Mouse (Mus musculus): Measurements from ENCODE around the gene Il11.

Il11 gene

GRCm38 (mm10) chr7:4742482-4742819 is 40.2 kb downstream of the Il11 start:
- DNase-seq, result no peak

- DNase-seq, result no peak
Measured at GRCm38 (mm10) chr7:4741672-4742481, 40.8 kb downstream of the Il11 start.

- peak; percentile 76 for DNase-seq
Measured at GRCm38 (mm10) chr7:4741151-4741550, 41.5 kb downstream of the Il11 start.

GRCm38 (mm10) chr7:4740309-4740727 is 42.3 kb downstream of the Il11 start:
- DNase-seq, result no peak

- DNase-seq, result peak; percentile 100
Measured at GRCm38 (mm10) chr7:4739544-4740275, 42.9 kb downstream of the Il11 start, which contains the start of gene Kmt5c. Kmt5c (plus strand) TSS chr7:4740115.

GRCm38 (mm10) chr7:4739041-4739543 is 43.6 kb downstream of the Il11 start:
- DNase-seq, result no peak

- DNase-seq, result no peak
Measured at GRCm38 (mm10) chr7:4732968-4733392, 49.7 kb downstream of the Il11 start.

GRCm38 (mm10) chr7:4731090-4731489 is 51.6 kb downstream of the Il11 start:
- DNase-seq, result no peak

GRCm38 (mm10) chr7:4725169-4725568 is 57.5 kb downstream of the Il11 start, which contains the start of gene Tmem150b:
Tmem150b (minus strand) TSS chr7:4725249.
- no peak for DNase-seq

- DNase-seq, result peak; percentile 78
Measured at GRCm38 (mm10) chr7:4724359-4724758, 58.3 kb downstream of the Il11 start.

GRCm38 (mm10) chr7:4723508-4723907 is 59.2 kb downstream of the Il11 start:
- peak; percentile 67 for DNase-seq

Measured in lung, postnatal 36 days (tissue).